Mouse (Mus musculus) gastrocnemius, postnatal 25 days (tissue): Measurements from ENCODE around the gene Cyb561. TPM values are rescaled to one million over a fixed set of nuclear protein-coding genes. Genes with fewer than 3 reads are reported as not detected.

Experiments
- DNase-seq: peaks from one replicate; pipeline ENCODE4 v3.0.0; 2022
- total RNA-seq, 2 experiments: library from RNA; stranded (reverse); gene quantifications; 1 replicate in 1 of 2; 2 replicates in 1 of 2; pipeline ENCODE4 v1.2.3; 2021

Cyb561 gene
- total RNA-seq, 2 experiments from 2014 or later, result 4.2 to 6.6 TPM

- DNase-seq, result no peak
Measured at GRCm38 (mm10) chr11:105952111-105952510, 1.0 kb downstream of the Cyb561 start.

- DNase-seq, result no peak
Measured at GRCm38 (mm10) chr11:105951601-105952044, 1.5 kb downstream of the Cyb561 start.

GRCm38 (mm10) chr11:105950519-105950918 is 2.6 kb downstream of the Cyb561 start:
- DNase-seq, result no peak

GRCm38 (mm10) chr11:105948255-105948654 is 4.9 kb downstream of the Cyb561 start:
- no peak for DNase-seq

- no peak for DNase-seq
Measured at GRCm38 (mm10) chr11:105946694-105947154, 6.4 kb downstream of the Cyb561 start.

- DNase-seq, result peak; percentile 51
Measured at GRCm38 (mm10) chr11:105944770-105945672, 8.1 kb downstream of the Cyb561 start.

GRCm38 (mm10) chr11:105944126-105944621 is 9.0 kb downstream of the Cyb561 start:
- DNase-seq, result peak; percentile 70

- DNase-seq, result no peak
Measured at GRCm38 (mm10) chr11:105943133-105944102, 9.7 kb downstream of the Cyb561 start.

- DNase-seq, result no peak
Measured at GRCm38 (mm10) chr11:105941973-105942372, 11.2 kb downstream of the Cyb561 start.

- DNase-seq, result peak; percentile 71
Measured at GRCm38 (mm10) chr11:105938771-105939170, 14.4 kb downstream of the Cyb561 start.

GRCm38 (mm10) chr11:105936974-105937373 is 16.2 kb downstream of the Cyb561 start:
- no peak for DNase-seq

GRCm38 (mm10) chr11:105936200-105936599 is 16.9 kb downstream of the Cyb561 start:
- DNase-seq, result peak; percentile 95

- no peak for DNase-seq
Measured at GRCm38 (mm10) chr11:105935496-105935895, 17.6 kb downstream of the Cyb561 start.

GRCm38 (mm10) chr11:105934816-105935215 is 18.3 kb downstream of the Cyb561 start:
- peak; percentile 80 for DNase-seq

- DNase-seq, result peak; percentile 50
Measured at GRCm38 (mm10) chr11:105934303-105934711, 18.8 kb downstream of the Cyb561 start.

- DNase-seq, result no peak
Measured at GRCm38 (mm10) chr11:105933746-105934145, 19.4 kb downstream of the Cyb561 start.

GRCm38 (mm10) chr11:105931380-105931779 is 21.8 kb downstream of the Cyb561 start:
- no peak for DNase-seq

- DNase-seq, result no peak
Measured at GRCm38 (mm10) chr11:105928171-105928570, 25.0 kb downstream of the Cyb561 start.

GRCm38 (mm10) chr11:105927065-105928030 is 25.8 kb downstream of the Cyb561 start:
- DNase-seq, result peak; percentile 36

- DNase-seq, result no peak
Measured at GRCm38 (mm10) chr11:105922769-105923663, 30.1 kb downstream of the Cyb561 start.
